Mouse (Mus musculus) kidney, adult 2 months (tissue): ENCODE results near the gene Prnd. TPM values are rescaled to one million over a fixed set of nuclear protein-coding genes. Genes with fewer than 3 reads are reported as not detected.

Experiments used
- DNase-seq: peaks from one replicate; pipeline ENCODE4 v3.0.0; 2021
- H3K27ac ChIP-seq: fragments of 200-500 bp; 2 replicates; pipeline ENCODE4 v1.5.1; 2012; ENCODE audit warnings: low read depth, low read length, control low read depth, inconsistent platforms; ENCODE audit not compliant: insufficient read depth
- H3K27me3 ChIP-seq: fragments of 200-500 bp; replicated peaks from 2 replicates; pipeline ENCODE4 v1.6.1; 2012; ENCODE audit warnings: mild to moderate bottlenecking, moderate library complexity, low read length, inconsistent platforms; ENCODE audit not compliant: control insufficient read depth, insufficient read depth
- H3K36me3 ChIP-seq: fragments of 200-500 bp; 2 replicates; pipeline ENCODE4 v1.6.1; 2012; ENCODE audit warnings: mild to moderate bottlenecking, moderate library complexity, low read length, inconsistent platforms; ENCODE audit not compliant: control insufficient read depth, insufficient read depth
- H3K4me1 ChIP-seq: fragments of 200-500 bp; 2 replicates; pipeline ENCODE4 v1.6.1; 2011; ENCODE audit warnings: low read length; ENCODE audit not compliant: control insufficient read depth, insufficient read depth
- H3K4me3 ChIP-seq: fragments of 200-500 bp; 2 replicates; pipeline ENCODE4 v1.5.1; 2011; ENCODE audit warnings: mild to moderate bottlenecking, low read depth, low read length, control low read depth; ENCODE audit not compliant: insufficient read depth
- CTCF ChIP-seq: fragments of 200-500 bp; conservative IDR thresholded peaks from 2 replicates; pipeline ENCODE4 v1.5.1; 2011; ENCODE audit warnings: low read depth, mild to moderate bottlenecking, control low read depth, low read length, moderate library complexity, mixed read lengths; ENCODE audit not compliant: insufficient read depth, insufficient read length
- POLR2A ChIP-seq: fragments of 200-500 bp; IDR thresholded peaks from one replicate; pipeline ENCODE4 v1.6.1; 2011; ENCODE audit warnings: low read depth, low read length, control low read depth
- WGBS: fragments of 180-500 bp; shearing (Covaris S2); methylation state at CpG from one replicate; pipeline ENCODE4 v1.1.7; 2018; 5-methylcytosine and 5-hydroxymethylcytosine counted together
- polyA plus RNA-seq: library from polyadenylated mRNA; depleted of rRNA; stranded (reverse); fragments of >200 nt; gene quantifications from 2 replicates; pipeline ENCODE4 v1.2.3, GENCODE M21; 2012; rRNA removed

The Prnd gene
- 0.92 and 1.0 TPM in 2 replicates for polyA plus RNA-seq

GRCm38 (mm10) chr2:131950598-131951095, at the start of gene Prnd:
Gene Prnd (plus strand): TSS chr2:131950861.
- no peak for DNase-seq
- TF ChIP-seq CTCF (no peak), POLR2A (no peak)
- Histone ChIP-seq H3K27me3 (no peaks in the 10 kb centered on the region), H3K4me1 (no peaks in the 10 kb centered on the region), H3K27ac (no peak within 1 kb of the TSS), H3K36me3 (no peaks in the 10 kb centered on the region), H3K4me3 (no peak within 1 kb of the TSS)
- 14% methylated on average over 11 of the region's 11 CpGs for WGBS

GRCm38 (mm10) chr2:131902423-131902822, 48.2 kb upstream of the Prnd start:
- no peak overlapping the region for H3K27ac ChIP-seq
- no peaks in the 10 kb centered on the region for H3K27me3 ChIP-seq
- DNase-seq, result no peak
- no peak for TF ChIP-seq POLR2A
- TF ChIP-seq CTCF, result no peak
- no peaks in the 10 kb centered on the region for H3K4me1 ChIP-seq
- H3K36me3 ChIP-seq, result no peaks in the 10 kb centered on the region
- H3K4me3 ChIP-seq, result no peak overlapping the region
- 50% methylated on average over 3 of the region's 3 CpGs for WGBS

DNA sequence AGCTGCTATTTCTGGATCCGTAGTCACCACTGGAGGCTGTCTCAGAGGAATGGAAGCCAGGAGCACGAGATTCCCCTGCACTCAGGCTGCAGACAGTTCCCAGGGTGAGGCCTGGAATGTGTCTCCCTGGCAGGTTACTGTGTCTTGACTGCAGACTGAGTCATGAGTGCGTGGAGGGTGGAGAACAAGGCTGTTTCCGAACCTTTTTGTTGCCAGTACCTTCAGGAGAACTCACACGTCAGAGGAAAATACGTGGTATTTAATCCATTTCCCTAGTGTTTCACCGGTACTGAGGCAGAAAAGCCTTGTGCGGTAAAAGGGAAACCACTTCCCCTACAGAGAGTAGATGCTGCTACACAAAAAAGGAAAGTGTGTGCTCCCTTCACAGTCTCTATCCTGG, 47.8 kb upstream of the Prnd start:
- no peak for DNase-seq
- 46% methylated on average over 8 of the region's 8 CpGs for WGBS
- Histone ChIP-seq H3K27ac (no peak overlapping the region), H3K4me1 (no peaks in the 10 kb centered on the region; the same call in 1 of the 2 replicates), H3K4me3 (no peak overlapping the region), H3K36me3 (no peaks in the 10 kb centered on the region), H3K27me3 (no peaks in the 10 kb centered on the region)
- TF ChIP-seq POLR2A, result no peak
- no peak for TF ChIP-seq CTCF

DNA sequence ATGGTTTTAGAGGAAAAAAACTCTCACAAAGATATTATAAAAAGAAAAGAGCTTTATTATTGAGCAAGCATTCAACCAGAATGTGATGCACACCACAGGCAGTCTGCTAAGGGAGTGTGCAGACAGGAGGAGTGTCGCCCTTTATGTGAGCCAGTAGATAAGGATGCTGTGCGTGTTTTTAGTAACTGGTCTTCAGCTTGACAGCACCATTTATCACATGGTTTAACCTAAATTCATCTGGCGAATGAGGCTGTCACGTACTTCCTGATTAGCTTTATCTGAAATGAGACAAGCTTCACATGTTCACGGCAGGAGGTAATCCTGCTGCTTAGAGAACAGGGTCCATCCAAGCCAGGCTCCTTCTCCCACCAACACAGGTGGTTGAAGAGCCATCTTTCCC, 45.6 kb upstream of the Prnd start:
- no peaks in the 10 kb centered on the region for H3K36me3 ChIP-seq
- 70% methylated on average over 5 of the region's 5 CpGs for WGBS
- peaks cover 8% of the 10 kb centered on the region; the same call in 1 of the 2 replicates for H3K4me1 ChIP-seq
- H3K27me3 ChIP-seq, result no peaks in the 10 kb centered on the region
- TF ChIP-seq POLR2A, result no peak
- TF ChIP-seq CTCF, result no peak
- no peak overlapping the region for H3K27ac ChIP-seq
- no peak for DNase-seq
- H3K4me3 ChIP-seq, result no peak overlapping the region

- Histone ChIP-seq H3K36me3 (no peaks in the 10 kb centered on the region), H3K27ac (no peak overlapping the region), H3K4me1 (peaks cover 8% of the 10 kb centered on the region; the same call in 1 of the 2 replicates), H3K4me3 (no peak overlapping the region), H3K27me3 (no peaks in the 10 kb centered on the region)
- TF ChIP-seq POLR2A, result no peak
- no peak for TF ChIP-seq CTCF
- DNase-seq, result no peak
- 59% methylated on average over 6 of the region's 6 CpGs for WGBS
These were observed 44.9 kb upstream of the Prnd start for GRCm38 (mm10) chr2:131905776-131906175.

- no peak for DNase-seq
- WGBS, result 93% methylated on average over 3 of the region's 3 CpGs
- Histone ChIP-seq H3K27me3 (no peaks in the 10 kb centered on the region), H3K4me3 (no peak overlapping the region), H3K36me3 (no peaks in the 10 kb centered on the region), H3K4me1 (peaks cover 8% of the 10 kb centered on the region; the same call in 1 of the 2 replicates), H3K27ac (no peak overlapping the region)
- TF ChIP-seq CTCF, result no peak
- no peak for TF ChIP-seq POLR2A
These were observed 44.4 kb upstream of the Prnd start for GRCm38 (mm10) chr2:131906266-131906665.

GRCm38 (mm10) chr2:131906846-131907245, 43.8 kb upstream of the Prnd start:
- peak; percentile 72 for DNase-seq
- H3K27me3 ChIP-seq, result no peaks in the 10 kb centered on the region
- no peaks in the 10 kb centered on the region for H3K36me3 ChIP-seq
- peaks cover 8% of the 10 kb centered on the region; the same call in 1 of the 2 replicates for H3K4me1 ChIP-seq
- H3K27ac ChIP-seq, result no peak overlapping the region
- TF ChIP-seq CTCF (no peak), POLR2A (no peak)
- no peak overlapping the region for H3K4me3 ChIP-seq
- 50% methylated on average over 1 of the region's 1 CpGs for WGBS
